Mouse (Mus musculus) layer of hippocampus, adult 2 months (tissue): ENCODE measurements around the gene Kctd17. TPM values are rescaled to one million over a fixed set of nuclear protein-coding genes. Genes with fewer than 3 reads are reported as not detected.

ENCODE experiments used
- DNase-seq, 2 experiments: peaks; one replicate each; pipeline ENCODE4 v3.0.0; 2022; ENCODE audit warnings: low spot score in 2 of 2
- H3K27ac ChIP-seq: fragments of 200-600 bp; 2 replicates; pipeline ENCODE4 v1.8.1; 2022
- H3K4me3 ChIP-seq: fragments of 200-600 bp; 2 replicates; pipeline ENCODE4 v1.8.1; 2022; ENCODE audit warnings: mild to moderate bottlenecking
- CTCF ChIP-seq: fragments of 200-600 bp; conservative IDR thresholded peaks from 2 replicates; pipeline ENCODE4 v1.8.1; 2022; ENCODE audit warnings: antibody characterized with exemption, mild to moderate bottlenecking, moderate library complexity
- total RNA-seq, 2 experiments: library from RNA; stranded (reverse); gene quantifications; 2 replicates each; pipeline ENCODE4 v1.2.3; 2021

Gene Kctd17
- total RNA-seq, 2 experiments from 2014 or later, result 263 to 271 TPM

GRCm38 (mm10) chr15:78438973-78439372 lies 10.6 kb downstream of the Kctd17 start:
- H3K27ac ChIP-seq, result no peak overlapping the region
- no peak overlapping the region for H3K4me3 ChIP-seq
- no peak for DNase-seq
- no peak for TF ChIP-seq CTCF

- no peak for TF ChIP-seq CTCF
- DNase-seq, result no peak
Observed at GRCm38 (mm10) chr15:78442231-78442630, 13.9 kb downstream of the Kctd17 start.

DNA sequence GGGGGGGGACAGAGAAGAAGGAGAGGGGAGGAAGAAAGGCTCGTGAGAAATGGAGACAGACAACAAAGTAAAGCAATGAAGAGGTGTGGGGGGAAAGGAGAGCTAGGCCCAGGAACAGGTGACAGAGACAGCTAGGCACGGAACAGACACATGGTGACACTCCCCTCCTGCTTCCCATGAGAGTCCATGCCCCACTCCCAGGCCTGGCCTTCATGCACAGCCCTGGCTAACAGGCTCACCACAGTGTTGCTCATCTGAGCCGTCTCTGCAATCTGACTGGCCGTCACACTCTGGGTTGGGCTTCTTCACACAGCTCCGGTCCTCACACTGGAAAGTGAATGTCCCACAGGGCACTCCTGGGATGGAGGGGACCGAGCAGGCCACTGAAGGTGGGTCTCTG lies 15.5 kb downstream of the Kctd17 start:
- TF ChIP-seq CTCF, result no peak

More at GRCm38 (mm10) chr15:78442231-78442630, 13.9 kb downstream of the Kctd17 start:
- Histone ChIP-seq H3K27ac (no peak overlapping the region), H3K4me3 (no peak overlapping the region)

DNA sequence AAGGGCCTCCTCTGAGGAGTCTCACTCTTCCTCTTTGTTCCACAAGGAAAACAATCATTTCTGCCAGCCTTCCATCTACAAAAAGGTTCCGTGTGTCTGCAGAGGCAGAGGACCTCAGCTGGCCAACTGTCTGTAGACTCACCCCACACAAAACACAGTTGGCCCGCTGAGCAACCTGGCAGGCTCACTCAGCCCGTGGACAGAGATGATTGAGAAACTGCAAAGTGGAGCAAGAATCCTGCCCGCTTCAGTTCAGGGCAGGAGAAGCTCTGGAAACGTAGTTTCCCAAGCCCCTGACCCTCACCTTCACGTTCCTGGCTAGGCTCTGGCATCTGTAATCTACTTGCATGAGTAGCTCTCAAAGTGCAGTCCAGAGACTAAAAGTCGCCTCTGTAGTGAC lies 18.8 kb downstream of the Kctd17 start:
- peak overlapping the region; percentile 80; the same call in 1 of the 2 replicates for H3K27ac ChIP-seq
- DNase-seq, result no peak
- no peak for TF ChIP-seq CTCF
- H3K4me3 ChIP-seq, result no peak overlapping the region

More for the DNA sequence above, 15.5 kb downstream of the Kctd17 start:
- no peak overlapping the region for H3K4me3 ChIP-seq
- no peak overlapping the region for H3K27ac ChIP-seq
- no peak for DNase-seq

- TF ChIP-seq CTCF, result peak; percentile 82
- DNase-seq, result peak; percentile 91 to 99
- Histone ChIP-seq H3K27ac (peak overlapping the region; percentile 80), H3K4me3 (peak overlapping the region; percentile 65)
Observed at GRCm38 (mm10) chr15:78447746-78448535, 19.6 kb downstream of the Kctd17 start.

GRCm38 (mm10) chr15:78449131-78449530 lies 20.8 kb downstream of the Kctd17 start:
- no peak for DNase-seq
- Histone ChIP-seq H3K27ac (no peak overlapping the region), H3K4me3 (no peak overlapping the region)
- no peak for TF ChIP-seq CTCF

GRCm38 (mm10) chr15:78449694-78450418 lies 21.5 kb downstream of the Kctd17 start:
- H3K27ac ChIP-seq, result no peak overlapping the region
- no peak for TF ChIP-seq CTCF
- DNase-seq, result no peak
- H3K4me3 ChIP-seq, result no peak overlapping the region

GRCm38 (mm10) chr15:78450419-78450768 lies 22.0 kb downstream of the Kctd17 start:
- peak; percentile 37 for TF ChIP-seq CTCF
- no peak overlapping the region for H3K27ac ChIP-seq
- no peak for DNase-seq
- H3K4me3 ChIP-seq, result no peak overlapping the region

DNA sequence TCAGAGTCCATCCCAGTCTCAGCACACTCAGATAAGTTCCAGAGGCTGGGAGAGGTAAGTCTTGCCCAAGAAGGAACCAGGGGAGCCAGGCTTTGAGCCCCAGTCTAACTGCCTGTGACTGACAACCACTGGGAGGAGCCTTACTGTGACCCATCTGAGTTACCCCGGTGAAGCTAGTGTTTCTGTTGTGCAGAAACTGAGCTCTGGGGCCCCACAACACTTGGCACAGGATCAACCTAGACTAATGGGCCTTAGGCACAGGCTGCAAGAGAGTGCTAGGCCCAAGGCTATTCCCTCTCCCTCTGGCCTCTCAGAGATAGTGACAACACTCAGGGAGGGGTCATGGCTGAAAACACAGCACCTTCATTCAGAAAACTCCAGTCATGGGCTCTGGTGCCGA lies 22.8 kb downstream of the Kctd17 start:
- Histone ChIP-seq H3K4me3 (no peak overlapping the region), H3K27ac (no peak overlapping the region)
- TF ChIP-seq CTCF, result no peak
- DNase-seq, result no peak

DNA sequence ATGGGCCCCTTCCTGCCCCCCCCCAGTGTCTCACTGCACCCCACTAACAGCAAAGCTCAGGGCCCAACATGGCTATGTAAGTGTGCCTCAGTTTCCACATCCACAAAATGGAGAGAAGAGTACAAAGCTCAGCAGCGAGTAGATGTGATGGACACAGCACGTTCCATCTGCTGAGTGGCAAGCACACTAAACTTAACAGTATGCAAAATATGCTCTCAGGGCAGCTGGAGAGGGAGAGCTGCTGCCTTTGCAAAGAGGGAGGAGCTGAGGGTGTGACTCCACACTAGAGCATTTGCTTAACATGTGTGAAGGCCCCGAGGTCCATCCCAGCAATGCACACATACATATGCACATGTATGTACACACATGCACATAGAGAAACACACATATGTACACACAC lies 24.6 kb downstream of the Kctd17 start:
- TF ChIP-seq CTCF, result no peak
- no peak overlapping the region for H3K27ac ChIP-seq

DNA sequence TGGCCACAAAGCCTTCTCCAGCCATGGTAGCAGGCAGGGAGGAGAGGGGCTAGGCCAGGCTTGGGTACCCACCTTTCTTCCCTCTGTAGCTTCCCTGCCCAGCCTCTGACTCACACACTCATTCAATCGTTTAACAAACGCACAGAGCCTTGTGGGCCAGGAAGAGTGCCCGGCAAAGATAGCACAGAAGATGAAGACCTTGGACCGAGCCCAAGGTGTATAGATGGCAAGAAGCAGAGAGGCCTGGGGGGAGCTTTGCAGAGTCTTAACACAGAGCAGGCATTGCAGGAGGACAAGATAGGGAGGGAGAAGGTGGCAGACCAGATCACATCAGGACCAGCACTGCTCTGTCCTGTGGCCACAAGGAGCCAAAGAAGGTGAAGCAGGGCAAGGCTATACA lies 26.8 kb downstream of the Kctd17 start:
- no peak for TF ChIP-seq CTCF
- DNase-seq, result no peak
- Histone ChIP-seq H3K27ac (no peak overlapping the region), H3K4me3 (no peak overlapping the region)

More for the DNA sequence above, 24.6 kb downstream of the Kctd17 start:
- no peak overlapping the region for H3K4me3 ChIP-seq
- DNase-seq, result no peak

GRCm38 (mm10) chr15:78456051-78456450 lies 27.7 kb downstream of the Kctd17 start:
- TF ChIP-seq CTCF, result no peak
- H3K27ac ChIP-seq, result no peak overlapping the region
- no peak overlapping the region for H3K4me3 ChIP-seq
- no peak for DNase-seq

DNA sequence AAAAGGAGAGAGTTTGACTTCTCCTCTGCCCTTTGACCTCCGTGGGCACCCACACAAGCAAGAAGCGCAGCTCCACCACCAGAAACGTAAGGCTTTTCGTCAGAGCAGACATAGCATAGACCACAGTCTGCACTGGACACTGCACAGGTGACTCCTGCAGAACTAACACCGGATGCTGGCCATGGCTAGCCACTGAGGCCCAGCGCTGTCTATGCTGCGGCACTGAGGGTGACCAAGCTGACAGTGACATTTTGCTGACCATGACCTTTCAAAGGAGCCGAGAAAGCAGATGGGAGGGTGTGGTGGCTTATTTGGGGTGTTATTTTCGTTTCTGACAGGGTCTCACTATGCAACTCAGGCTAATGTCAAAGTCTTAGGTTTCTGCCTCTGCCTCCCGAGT lies 28.8 kb downstream of the Kctd17 start:
- no peak overlapping the region for H3K4me3 ChIP-seq
- TF ChIP-seq CTCF, result no peak
- H3K27ac ChIP-seq, result no peak overlapping the region
- DNase-seq, result no peak

DNA sequence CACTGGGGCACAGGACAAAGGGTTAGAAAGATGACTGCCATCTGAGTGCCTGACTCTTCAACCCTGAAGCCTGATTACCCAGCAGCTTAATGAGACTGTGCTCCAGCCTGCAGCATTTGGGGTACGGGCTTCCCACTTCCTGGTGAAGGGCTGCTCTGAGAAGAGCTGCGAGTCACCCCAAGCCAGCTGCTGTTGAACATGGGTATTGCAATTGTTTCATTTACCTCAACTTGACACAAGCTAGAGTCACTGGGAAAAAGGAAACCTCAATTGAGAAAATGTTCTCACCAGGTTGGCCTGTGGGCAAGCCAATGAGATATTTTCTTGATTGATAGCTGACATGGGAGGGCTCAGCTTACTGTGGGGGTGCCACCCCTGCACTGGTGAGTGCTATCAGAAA lies 34.6 kb downstream of the Kctd17 start:
- H3K27ac ChIP-seq, result no peak overlapping the region
- no peak overlapping the region for H3K4me3 ChIP-seq
- DNase-seq, result no peak
- peak; percentile 30 for TF ChIP-seq CTCF
